Mouse (Mus musculus): ENCODE data around the gene Emid1.
A peak's percentile ranks its signal among the peaks of the same experiment; 100 is the strongest.

DNA sequence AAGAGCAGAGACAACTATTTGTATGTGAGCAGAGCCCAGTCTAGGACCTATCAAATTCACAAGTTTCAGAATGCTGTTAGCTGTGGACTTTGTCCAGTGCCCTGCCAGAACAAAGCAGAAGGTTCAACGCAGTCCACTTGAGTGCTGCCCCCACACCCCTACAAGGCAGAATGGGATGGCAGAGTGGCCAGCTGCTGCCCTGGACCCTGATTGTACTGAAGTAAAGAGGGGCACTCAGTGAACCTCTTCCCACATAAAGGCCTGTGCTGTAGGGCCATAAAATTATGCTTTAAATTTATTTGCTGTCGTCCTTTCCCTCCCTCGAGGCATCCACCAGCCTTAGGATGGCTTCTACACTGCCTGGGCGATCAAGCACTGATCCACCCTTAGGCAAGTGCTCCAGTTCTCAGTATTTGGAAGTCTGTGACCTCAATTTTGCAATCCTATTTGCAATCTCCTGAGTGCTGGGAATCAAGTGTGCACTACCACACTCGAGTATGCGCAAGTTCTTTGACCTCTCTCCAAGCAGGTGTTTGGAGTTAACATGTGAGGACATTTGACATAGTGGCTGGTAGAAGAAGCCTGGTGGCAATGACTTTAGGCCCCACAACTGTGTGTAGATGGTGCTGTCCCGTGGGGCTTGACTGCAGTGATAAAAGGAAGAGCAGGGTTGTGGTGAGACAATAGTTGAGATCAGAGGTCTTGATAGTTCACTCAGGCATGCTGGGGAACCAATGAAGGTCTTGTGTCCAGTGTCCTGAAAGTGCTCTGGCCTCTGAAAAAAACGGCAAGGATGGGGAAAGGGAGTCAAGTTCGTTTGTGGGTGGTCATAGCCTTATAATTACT is 83.7 kb downstream of the Emid1 start:
- no peak for TF ChIP-seq CTCF (conservative IDR thresholded peaks at IDR 0.05 in 1 of 2, IDR thresholded peaks at IDR 0.05 in 1 of 2; ENCODE audit: low read depth in 2 of 2, low read length in 2 of 2)
- no peak for TF ChIP-seq RAD21 (IDR thresholded peaks at IDR 0.05; ENCODE audit: low read depth, low read length)
- peak; percentile 15; the same call in 1 of the 2 replicates for TF ChIP-seq POLR2A (IDR thresholded peaks at IDR 0.05; ENCODE audit: low read depth, low read length)
- TF ChIP-seq JUND (conservative IDR thresholded peaks at IDR 0.05; ENCODE audit: low read depth, low read length): no peak
- TF ChIP-seq MAFK (IDR thresholded peaks at IDR 0.05; ENCODE audit: insufficient replicate concordance, low read length): no peak
- no peak for TF ChIP-seq MAX (IDR thresholded peaks at IDR 0.05; ENCODE audit: low read length)
- TF ChIP-seq KAT2A (IDR thresholded peaks at IDR 0.05; ENCODE audit: insufficient replicate concordance, low read length): no peak
- no peak for TF ChIP-seq NELFE (IDR thresholded peaks at IDR 0.05; ENCODE audit: low read depth, low read length)
- TF ChIP-seq ZMIZ1 (IDR thresholded peaks at IDR 0.05; ENCODE audit: low read depth, low read length): peak; percentile 25; the same call in 1 of the 2 replicates
